Mouse (Mus musculus) lung, postnatal 25 days (tissue): ENCODE measurements around the gene Rhox3a.
"Not testable (repeated sequence)": the region's sequence is repeated elsewhere in the genome, so short reads cannot be mapped to it uniquely, and the experiment has no call there.

ENCODE experiments used
- DNase-seq: peaks from one replicate; pipeline ENCODE4 v3.0.0; 2022; ENCODE audit warnings: low spot score

Gene Rhox3a

DNA sequence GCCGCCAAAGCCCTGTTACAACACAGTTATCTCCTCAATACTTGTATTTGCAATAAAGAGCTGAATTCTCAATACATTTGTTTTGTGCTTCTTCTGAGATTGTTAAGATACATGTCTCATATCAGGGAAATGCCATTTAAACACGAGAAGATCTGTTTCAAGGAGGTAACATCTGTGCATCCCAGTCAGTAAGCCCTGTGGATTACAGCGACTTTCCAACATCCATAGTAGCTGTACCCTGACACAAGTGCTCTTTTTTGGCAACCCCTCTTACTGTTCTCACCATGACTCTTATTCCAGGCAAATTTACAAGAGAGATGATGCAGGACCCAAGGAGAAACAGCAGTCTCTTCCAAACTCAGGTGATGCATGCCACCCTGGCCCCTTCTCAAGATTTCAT is at the start of gene Rhox3a:
Gene Rhox3a, plus strand, starts transcription at position 301 of the 400 bp plus-strand sequence.
- DNase-seq: not testable (repeated sequence)

DNA sequence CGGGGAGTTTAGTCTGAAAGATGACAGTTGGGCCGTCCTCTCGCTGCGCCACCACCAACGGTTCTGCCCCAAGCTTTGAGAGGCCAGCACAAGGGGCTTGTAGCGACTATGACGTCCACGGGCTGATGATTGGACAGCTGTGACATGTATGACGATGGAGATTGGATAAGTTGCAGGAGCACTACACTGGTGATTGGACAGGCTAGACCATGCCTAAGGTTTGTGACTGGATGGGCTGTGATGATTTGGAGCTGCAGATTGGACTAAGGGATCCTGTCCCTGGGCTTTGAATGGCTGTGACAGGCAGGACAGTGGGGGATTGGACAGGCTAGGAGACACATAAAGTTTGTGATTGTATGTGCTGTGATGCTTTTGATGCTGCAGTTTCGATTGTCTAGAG is 38.8 kb upstream of the Rhox3a start, which contains the start of gene Gm9:
Gene Gm9, minus strand, starts transcription at position 101 of the 400 bp plus-strand sequence.
- no peak for DNase-seq

DNA sequence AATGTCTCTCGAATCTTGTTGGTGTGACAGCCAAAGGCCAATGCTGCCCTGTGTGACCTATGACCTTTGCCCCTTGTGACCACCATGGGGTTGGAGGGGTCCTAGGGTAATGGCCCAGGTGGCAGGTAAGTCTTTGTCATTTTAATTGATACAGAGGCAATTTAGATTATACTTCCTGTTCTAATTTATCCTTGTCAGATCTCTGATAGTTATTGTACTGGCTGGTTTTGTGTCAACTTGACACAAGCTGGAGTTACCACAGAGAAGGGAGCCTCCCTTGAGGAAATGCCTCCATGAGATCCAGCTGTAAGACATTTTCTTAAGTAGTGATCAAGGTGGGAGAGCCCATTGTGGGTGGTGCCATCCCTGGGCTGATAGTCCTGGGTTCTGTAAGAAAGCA is 27.6 kb upstream of the Rhox3a start, which contains the start of gene Rhox1:
Gene Rhox1, minus strand, starts transcription at position 101 of the 400 bp plus-strand sequence.
- DNase-seq: not testable (repeated sequence)

- not testable (repeated sequence) for DNase-seq
Observed at GRCm38 (mm10) chrX:37244676-37245075, 5.0 kb upstream of the Rhox3a start, which contains the start of gene Rhox2a. TSS of gene Rhox2a (plus strand) at chrX:37244976.

DNA sequence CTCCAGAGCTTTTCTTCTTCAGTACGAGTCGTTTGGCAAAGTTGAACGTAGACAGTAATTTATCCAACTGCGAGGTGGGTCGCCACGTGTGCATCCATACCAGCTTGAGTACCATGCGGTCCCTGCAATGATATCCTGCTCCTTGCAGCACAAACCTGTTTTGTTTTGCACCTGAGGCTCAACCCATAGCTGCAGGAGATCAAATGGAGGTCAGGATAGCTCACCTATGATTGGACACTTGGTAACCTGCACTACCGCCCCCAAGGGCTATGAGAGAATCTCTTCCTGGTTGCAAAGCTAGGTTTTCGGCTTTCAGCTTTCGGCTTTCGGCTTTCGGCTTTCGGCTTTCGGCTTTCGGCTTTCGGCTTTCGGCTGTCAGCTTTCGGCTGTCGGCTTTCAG is 15.3 kb downstream of the Rhox3a start, which contains the start of gene Rhox4a:
Gene Rhox4a, plus strand, starts transcription at position 301 of the 400 bp plus-strand sequence.
- not testable (repeated sequence) for DNase-seq
